Mouse (Mus musculus) splenic B cell, adult 2 months (primary cell): ENCODE results near the gene Slc43a2.
A peak's percentile ranks its signal among the peaks of the same experiment; 100 is the strongest.
"Not testable (repeated sequence)": the region's sequence is repeated elsewhere in the genome, so short reads cannot be mapped to it uniquely, and the experiment has no call there.

Source experiments
- DNase-seq: peaks from one replicate; pipeline ENCODE4 v3.0.0-alpha.2; 2011; ENCODE audit warnings: low read depth, low spot score
- H3K27me3 ChIP-seq: 2 replicates; pipeline ENCODE4 v1.6.1; 2012; ENCODE audit warnings: mild to moderate bottlenecking, low read length, moderate library complexity, mixed read lengths; ENCODE audit not compliant: control insufficient read depth, poor library complexity, insufficient read depth, severe bottlenecking
- H3K36me3 ChIP-seq: 2 replicates; pipeline ENCODE4 v1.6.1; 2012; ENCODE audit warnings: mild to moderate bottlenecking, low read length, moderate library complexity, mixed read lengths; ENCODE audit not compliant: control insufficient read depth, poor library complexity, insufficient read depth, severe bottlenecking

Slc43a2 gene

DNA sequence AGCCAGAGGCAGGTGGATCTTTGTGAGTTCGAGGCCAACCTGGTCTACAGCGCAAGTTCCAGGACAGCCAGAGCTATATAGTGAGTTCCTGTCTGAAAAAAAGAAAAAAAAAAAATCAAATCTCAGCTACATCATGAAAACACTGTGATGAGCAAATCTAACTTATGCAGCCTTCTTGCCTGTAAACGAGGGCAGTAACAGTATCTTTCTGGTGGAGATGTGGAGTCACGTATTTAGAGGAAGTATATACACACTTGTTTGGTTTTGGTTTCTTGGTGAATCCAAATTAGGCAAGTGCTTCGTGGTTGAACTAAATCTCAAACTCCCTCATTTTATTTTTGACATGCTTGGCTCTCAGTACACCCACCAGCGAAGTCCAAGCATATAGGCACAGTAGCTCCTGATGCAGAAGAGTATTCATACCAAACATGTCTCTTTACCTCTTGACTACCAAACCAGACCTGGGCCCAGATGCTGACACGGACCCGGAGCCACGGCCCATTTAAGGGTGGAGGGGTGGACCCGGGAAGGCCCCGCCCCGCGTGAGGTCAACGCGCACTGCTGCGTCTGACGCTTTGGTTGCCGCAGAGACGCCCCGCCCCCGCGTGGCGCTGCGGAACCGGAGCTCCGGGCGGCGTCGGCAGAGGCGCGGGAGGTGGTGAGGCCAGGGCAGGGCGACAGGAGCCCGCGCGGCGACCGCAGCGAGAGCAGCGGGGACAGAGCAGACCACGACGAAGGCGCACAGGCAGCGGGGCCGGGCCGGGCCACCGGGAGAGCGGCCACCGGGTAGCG is 56.2 kb downstream of the Slc43a2 start, which contains the start of gene Pitpna:
Gene Pitpna, plus strand, starts transcription at position 605 of the 792 bp plus-strand sequence.
- H3K36me3 ChIP-seq = peaks cover 3% of the 10 kb centered on the region; the same call in 1 of the 2 replicates
- H3K27me3 ChIP-seq = no peaks in the 10 kb centered on the region
- DNase-seq = peak; percentile 97

DNA sequence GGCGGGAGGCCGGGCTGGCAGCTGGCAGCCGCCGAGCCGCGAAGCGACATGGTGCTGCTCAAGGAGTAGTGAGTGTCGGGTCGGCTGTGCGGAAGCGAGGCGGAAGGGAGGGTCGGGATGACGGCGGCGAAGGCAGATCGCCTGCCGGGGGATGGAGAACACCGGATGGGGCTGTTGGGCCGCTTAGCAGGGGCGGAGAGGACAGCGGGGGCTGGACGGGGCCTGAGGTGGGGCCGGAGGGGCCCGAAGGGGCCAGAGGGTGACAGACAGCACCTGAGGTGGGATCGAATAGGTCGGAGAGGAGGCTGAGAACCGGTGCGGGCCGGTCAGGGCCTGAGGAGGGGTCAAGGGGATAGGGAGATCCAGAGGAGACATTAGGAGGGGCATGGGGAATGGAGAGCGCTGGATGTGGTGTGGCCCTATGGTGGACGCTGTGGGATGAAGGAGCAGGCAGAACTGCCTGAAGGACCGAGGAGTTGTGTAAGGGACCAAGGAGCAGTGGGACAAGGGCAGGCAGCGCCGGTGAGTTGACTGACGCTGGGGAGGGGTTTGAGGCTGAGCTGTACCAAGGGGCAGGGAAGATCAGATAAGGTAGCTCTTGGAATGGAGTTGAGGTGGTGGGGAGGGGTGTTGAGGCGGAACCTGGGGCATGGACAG is 56.9 kb downstream of the Slc43a2 start:
- no peaks in the 10 kb centered on the region for H3K27me3 ChIP-seq
- DNase-seq = no peak
- H3K36me3 ChIP-seq = peaks cover 6% of the 10 kb centered on the region; the same call in 1 of the 2 replicates

- Histone ChIP-seq H3K36me3 (peaks cover 8% of the 10 kb centered on the region), H3K27me3 (no peaks in the 10 kb centered on the region)
- no peak for DNase-seq
Observed at GRCm38 (mm10) chr11:75592612-75593011, 61.1 kb downstream of the Slc43a2 start.

DNA sequence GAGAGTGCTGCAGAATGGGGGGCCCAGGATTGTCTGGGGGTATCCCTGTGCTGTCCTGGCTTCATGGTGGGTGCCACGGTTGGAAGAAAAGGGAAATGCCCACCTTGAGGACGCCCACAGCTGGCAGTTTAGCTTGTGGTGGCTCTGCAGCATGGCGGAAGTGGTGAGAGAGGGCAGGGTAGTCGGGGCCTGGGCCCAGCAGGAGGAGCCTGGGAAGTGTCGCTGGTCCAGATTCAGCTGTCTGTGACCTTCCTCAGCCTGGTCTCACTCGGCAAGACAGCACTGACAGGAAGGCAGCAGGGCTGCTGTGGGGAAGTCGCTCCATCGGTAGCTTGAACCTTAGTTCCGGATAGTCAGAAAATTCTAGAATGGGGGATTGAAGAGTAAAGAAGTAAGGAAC is 62.9 kb downstream of the Slc43a2 start:
- DNase-seq = peak; percentile 77

DNA sequence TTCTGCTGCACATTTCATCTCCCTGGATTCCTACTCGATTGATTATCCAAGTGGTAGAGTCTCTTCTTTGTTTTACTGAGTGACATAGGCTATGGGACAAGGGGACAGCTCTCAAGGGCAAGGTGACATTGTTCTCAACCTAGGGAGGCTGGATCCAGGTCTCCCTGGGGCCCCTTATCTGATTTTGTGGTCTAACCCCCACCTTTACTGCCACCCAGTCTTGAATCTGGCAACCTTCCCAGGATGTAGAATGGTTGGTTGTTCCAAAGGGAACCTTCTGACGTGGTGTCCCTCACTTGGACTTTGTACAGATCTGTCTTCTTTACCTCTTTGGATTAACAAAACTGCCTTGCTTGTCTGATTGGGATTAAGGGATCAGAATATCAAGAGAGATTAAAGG is 63.9 kb downstream of the Slc43a2 start:
- Histone ChIP-seq H3K27me3 (no peaks in the 10 kb centered on the region), H3K36me3 (peaks cover 11% of the 10 kb centered on the region)
- no peak for DNase-seq

More for the DNA sequence above, 62.9 kb downstream of the Slc43a2 start:
- Histone ChIP-seq H3K36me3 (peaks cover 11% of the 10 kb centered on the region), H3K27me3 (no peaks in the 10 kb centered on the region)

GRCm38 (mm10) chr11:75595816-75596215 is 64.3 kb downstream of the Slc43a2 start:
- Histone ChIP-seq H3K36me3 (peaks cover 13% of the 10 kb centered on the region), H3K27me3 (no peaks in the 10 kb centered on the region)
- no peak for DNase-seq

DNA sequence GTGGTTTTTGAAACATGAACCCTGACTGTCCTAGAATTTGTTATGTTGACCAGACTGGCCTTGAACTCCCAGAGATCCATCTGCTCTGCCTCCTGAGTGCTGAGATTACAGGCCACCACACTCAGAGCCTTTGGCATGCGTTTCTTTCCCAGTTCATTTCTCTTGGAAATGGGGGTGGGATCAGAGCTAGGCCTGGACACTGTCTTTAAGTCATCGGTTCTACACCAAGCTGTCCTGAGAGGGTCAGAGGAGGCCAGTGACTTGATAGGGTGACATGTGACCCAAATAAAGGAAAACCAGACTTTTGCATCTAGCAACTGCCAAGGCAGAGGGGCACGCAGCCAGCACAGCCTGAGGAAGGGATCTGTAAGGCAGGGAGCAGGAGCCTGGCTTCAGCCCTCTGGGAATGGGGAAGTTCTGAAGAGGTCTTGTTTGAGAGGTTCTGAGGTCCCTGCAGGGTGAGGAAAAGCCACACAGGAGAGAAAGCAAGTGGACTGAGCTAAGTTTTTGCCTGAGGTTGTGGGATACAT is 65.3 kb downstream of the Slc43a2 start:
- Histone ChIP-seq H3K27me3 (no peaks in the 10 kb centered on the region), H3K36me3 (peaks cover 18% of the 10 kb centered on the region)
- DNase-seq = no peak

- no peak for DNase-seq
Observed at GRCm38 (mm10) chr11:75598004-75598403, 66.5 kb downstream of the Slc43a2 start.

GRCm38 (mm10) chr11:75599802-75600201 is 68.3 kb downstream of the Slc43a2 start:
- not testable (repeated sequence) for DNase-seq, H3K27me3 ChIP-seq
- peaks cover 21% of the 10 kb centered on the region for H3K36me3 ChIP-seq

More at GRCm38 (mm10) chr11:75598004-75598403, 66.5 kb downstream of the Slc43a2 start:
- no peaks in the 10 kb centered on the region for H3K27me3 ChIP-seq
- H3K36me3 ChIP-seq = peaks cover 21% of the 10 kb centered on the region

DNA sequence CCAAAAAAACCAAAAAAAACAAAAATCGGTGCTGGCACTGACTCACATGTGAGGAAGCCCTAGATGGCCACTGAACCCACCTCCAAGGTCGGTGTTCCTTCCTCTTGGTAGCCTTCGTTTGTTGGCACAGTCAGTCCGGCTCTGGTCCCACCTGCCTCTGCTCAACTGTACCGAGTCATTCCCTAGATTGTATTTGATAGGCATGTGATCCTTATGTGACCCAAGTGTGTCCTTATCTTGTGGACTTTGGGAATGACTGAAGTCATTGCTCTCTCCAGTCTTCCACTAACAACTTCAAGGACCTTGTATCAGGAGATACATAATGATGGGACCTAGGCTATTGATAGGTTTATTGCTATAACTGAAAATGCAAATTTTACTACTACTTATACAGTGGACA is 73.3 kb downstream of the Slc43a2 start:
- no peaks in the 10 kb centered on the region for H3K27me3 ChIP-seq
- peaks cover 16% of the 10 kb centered on the region for H3K36me3 ChIP-seq

GRCm38 (mm10) chr11:75605318-75605717 is 73.8 kb downstream of the Slc43a2 start:
- no peak for DNase-seq
- Histone ChIP-seq H3K27me3 (no peaks in the 10 kb centered on the region), H3K36me3 (peaks cover 16% of the 10 kb centered on the region)

More for the DNA sequence above, 73.3 kb downstream of the Slc43a2 start:
- DNase-seq = no peak

DNA sequence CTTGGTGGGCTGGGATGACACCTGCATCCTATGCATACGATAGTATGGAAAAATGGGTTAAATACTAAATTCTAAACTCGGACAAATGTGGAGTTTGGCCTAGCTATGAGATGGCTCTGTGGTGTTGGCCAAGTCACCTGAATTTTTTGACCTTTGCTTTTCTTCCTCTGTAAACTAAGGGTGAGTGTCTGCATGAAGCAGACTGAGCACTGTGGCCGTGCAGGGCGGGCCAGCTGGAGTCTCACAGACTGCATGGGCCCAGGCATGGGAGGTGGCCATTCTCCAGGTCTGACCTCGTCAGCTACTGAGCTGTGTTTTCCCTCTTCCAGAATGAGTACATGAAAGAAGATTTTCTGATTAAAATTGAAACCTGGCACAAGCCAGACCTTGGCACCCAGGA is 77.3 kb downstream of the Slc43a2 start:
- Histone ChIP-seq H3K27me3 (no peaks in the 10 kb centered on the region), H3K36me3 (peaks cover 7% of the 10 kb centered on the region)

DNA sequence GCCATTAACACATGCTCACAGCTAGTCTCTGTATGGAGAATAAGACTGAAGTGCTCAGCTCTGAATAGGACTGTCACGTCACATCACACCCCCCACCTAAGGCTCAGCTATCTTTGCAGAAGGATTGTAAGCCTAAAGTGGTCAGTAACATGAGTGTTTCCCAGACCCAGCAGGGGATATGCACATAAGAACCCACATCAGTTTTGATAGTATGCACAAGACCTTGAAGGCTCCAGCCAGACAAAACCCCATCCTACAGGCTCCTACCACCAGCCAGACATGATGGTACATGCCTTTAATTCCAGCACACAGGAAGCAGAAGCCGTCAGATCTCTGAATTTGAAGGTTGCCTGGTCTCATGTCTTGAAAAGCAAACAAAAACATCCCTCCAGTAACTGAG is 78.5 kb downstream of the Slc43a2 start:
- H3K27me3 ChIP-seq = no peaks in the 10 kb centered on the region

More for the DNA sequence above, 77.3 kb downstream of the Slc43a2 start:
- no peak for DNase-seq

DNA sequence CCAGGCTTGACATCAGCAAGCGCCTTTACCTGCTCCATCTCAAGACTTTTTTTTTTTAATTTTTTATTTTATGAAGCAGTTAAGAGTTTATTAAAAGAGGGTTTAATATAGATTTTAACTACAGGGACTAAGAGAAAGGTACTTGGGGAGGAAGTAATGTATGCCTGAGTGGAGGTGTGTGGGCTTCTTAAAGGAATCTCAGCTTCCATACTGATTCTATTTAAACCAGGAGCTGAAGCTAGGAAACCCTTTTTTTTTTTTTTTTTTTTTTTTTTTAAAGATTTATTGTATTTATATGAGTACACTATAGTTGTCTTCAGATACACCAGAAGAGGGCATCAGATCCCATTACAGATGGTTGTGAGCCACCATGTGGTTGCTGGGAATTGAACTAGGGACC is 83.3 kb downstream of the Slc43a2 start:
- DNase-seq = no peak
- Histone ChIP-seq H3K27me3 (no peaks in the 10 kb centered on the region), H3K36me3 (peaks cover 21% of the 10 kb centered on the region)

More for the DNA sequence above, 78.5 kb downstream of the Slc43a2 start:
- H3K36me3 ChIP-seq = peaks cover 8% of the 10 kb centered on the region
- no peak for DNase-seq

- peaks cover 21% of the 10 kb centered on the region for H3K36me3 ChIP-seq
- no peaks in the 10 kb centered on the region for H3K27me3 ChIP-seq
Observed at GRCm38 (mm10) chr11:75615556-75615955, 84.1 kb downstream of the Slc43a2 start.

More at GRCm38 (mm10) chr11:75615556-75615955, 84.1 kb downstream of the Slc43a2 start:
- DNase-seq = no peak
